Mouse (Mus musculus) liver, embryonic 14.5 days (tissue): ENCODE results near the gene Tas2r121. TPM values are rescaled to one million over a fixed set of nuclear protein-coding genes. Genes with fewer than 3 reads are reported as not detected.
"Not testable (repeated sequence)": the region's sequence is repeated elsewhere in the genome, so short reads cannot be mapped to it uniquely, and the experiment has no call there.

Source experiments
- ATAC-seq: fragments of 200-750 bp; cut with Nextera tagmentation; 2 replicates; pipeline ENCODE4 v1.8.0; 2017; ENCODE audit warnings: moderate number of reproducible peaks, mild to moderate bottlenecking, moderate library complexity; ENCODE audit not compliant: insufficient read depth
- DNase-seq, 3 experiments: peaks; one replicate each; pipeline ENCODE4 v3.0.0-alpha.2; 2012 to 2013; ENCODE audit warnings: low read depth in 3 of 3, low spot score in 3 of 3
- H3K27ac ChIP-seq: fragments of 300-500 bp; sonication (generic); 2 replicates; pipeline ENCODE4 v1.5.1; 2014; ENCODE audit warnings: moderate library complexity, mild to moderate bottlenecking, control low read depth, inconsistent platforms
- H3K27me3 ChIP-seq: fragments of 300-500 bp; sonication (generic); 2 replicates; pipeline ENCODE4 v1.6.1; 2014; ENCODE audit warnings: mild to moderate bottlenecking, low read length, moderate library complexity; ENCODE audit not compliant: control insufficient read depth, insufficient read depth
- H3K36me3 ChIP-seq: fragments of 300-500 bp; sonication (generic); replicated peaks from 2 replicates; pipeline ENCODE4 v1.6.1; 2014; ENCODE audit warnings: low read depth; ENCODE audit not compliant: control insufficient read depth, insufficient read depth
- H3K4me1 ChIP-seq, 2 experiments: fragments of 200-500 bp in 1 of 2; fragments of 300-500 bp in 1 of 2; sonication (generic) in 1 of 2; replicated peaks; 2 replicates each; pipeline ENCODE4 v1.6.1; 2012 to 2014; ENCODE audit warnings: antibody characterized with exemption in 1 of 2, inconsistent platforms in 1 of 2, low read length in 1 of 2; ENCODE audit not compliant: control insufficient read depth in 2 of 2, insufficient read depth in 2 of 2
- H3K4me2 ChIP-seq: fragments of 300-500 bp; sonication (generic); 2 replicates; pipeline ENCODE4 v1.6.1; 2014; ENCODE audit warnings: low read depth, mild to moderate bottlenecking, control low read depth, moderate library complexity
- H3K4me3 ChIP-seq, 2 experiments: fragments of 200-500 bp in 1 of 2; fragments of 300-500 bp in 1 of 2; sonication (generic) in 1 of 2; 2 replicates each; pipeline ENCODE4 v1.5.1; 2012 to 2014; ENCODE audit warnings: low read depth in 2 of 2, low read length in 2 of 2, mild to moderate bottlenecking in 2 of 2, control low read depth in 1 of 2, inconsistent platforms in 1 of 2, moderate library complexity in 1 of 2; ENCODE audit not compliant: insufficient read depth in 1 of 2
- H3K9ac ChIP-seq: fragments of 300-500 bp; sonication (generic); replicated peaks from 2 replicates; pipeline ENCODE4 v1.6.1; 2014; ENCODE audit warnings: mild to moderate bottlenecking, control low read depth, moderate library complexity
- H3K9me3 ChIP-seq: fragments of 300-500 bp; sonication (generic); 2 replicates; pipeline ENCODE4 v1.6.1; 2016; ENCODE audit warnings: low read length, mixed read lengths; ENCODE audit not compliant: control insufficient read depth
- CTCF ChIP-seq: IDR thresholded peaks from 2 replicates; pipeline ENCODE4 v1.5.1; 2016; ENCODE audit warnings: antibody characterized with exemption, low read depth, control low read depth
- EP300 ChIP-seq: IDR thresholded peaks from 2 replicates; pipeline ENCODE4 v1.6.1; 2016; ENCODE audit warnings: antibody characterized with exemption, low read depth
- WGBS: fragments of 180-500 bp; shearing (Covaris S2); extraction: QIAGEN DNeasy Blood & Tissue Kit; methylation state at CpG from one replicate; pipeline ENCODE4 v1.1.7; 2014; ENCODE audit not compliant: insufficient replicate concordance; 5-methylcytosine and 5-hydroxymethylcytosine counted together
- polyA plus RNA-seq, 2 experiments: library from polyadenylated mRNA; depleted of rRNA in 1 of 2; stranded (reverse) in 1 of 2; unstranded in 1 of 2; fragments of >200 nt; fragmentation: Nextera tagmentation in 1 of 2; extraction: Ambion mirVana in 1 of 2; gene quantifications; 2 replicates each; pipeline versions ENCODE4 v1.2.1 to v1.2.3; 2012 to 2014

Gene Tas2r121
- not detected in 2 replicates for polyA plus RNA-seq (2012; rRNA removed)
- polyA plus RNA-seq (2014; fragmentation: Nextera tagmentation; extraction: Ambion mirVana) = not detected in 2 replicates

- H3K4me3 ChIP-seq = no peak within 1 kb of the TSS
- no peaks in the 10 kb centered on the region for H3K9me3 ChIP-seq
- TF ChIP-seq EP300 (no peak), CTCF (no peak)
- DNase-seq = no peak
- 53% methylated on average over 1 of the region's 1 CpGs for whole genome bisulfite sequencing
- H3K27me3 ChIP-seq = no peaks in the 10 kb centered on the region
- no peaks in the 10 kb centered on the region for H3K4me1 ChIP-seq
- no peaks in the 10 kb centered on the region for H3K36me3 ChIP-seq
- no peak within 1 kb of the TSS for H3K9ac ChIP-seq
- H3K4me2 ChIP-seq = no peak within 1 kb of the TSS
- no peak within 1 kb of the TSS for H3K27ac ChIP-seq
- no peak for ATAC-seq
Observed at GRCm38 (mm10) chr6:132700907-132701306, at the start of gene Tas2r121. TSS of gene Tas2r121 (minus strand) at chr6:132701007.

DNA sequence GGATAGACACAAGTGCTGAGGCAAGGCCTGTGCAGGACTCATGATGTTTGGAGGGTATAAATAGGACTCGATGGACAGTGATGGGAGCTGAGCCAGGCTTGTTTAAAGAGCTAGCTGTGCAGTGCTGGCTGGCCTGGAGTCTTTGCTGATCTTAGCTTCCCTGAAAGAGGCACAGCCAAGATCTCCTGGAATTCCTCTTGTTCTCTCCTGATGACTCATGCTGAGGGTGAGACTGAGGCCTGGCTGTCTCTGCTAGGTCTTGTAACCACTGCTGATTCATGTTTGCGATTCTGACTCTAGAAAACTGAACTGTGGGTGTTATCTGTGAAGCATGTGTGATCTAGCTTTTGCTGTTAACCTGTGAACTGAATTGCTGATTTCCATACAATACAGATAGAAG lies 49.4 kb upstream of the Tas2r121 start:
- 56% methylated on average over 2 of the region's 2 CpGs for WGBS
- H3K9ac ChIP-seq = no peak overlapping the region
- no peaks in the 10 kb centered on the region for H3K27me3 ChIP-seq
- H3K4me3 ChIP-seq = no peak overlapping the region
- H3K4me2 ChIP-seq = no peak overlapping the region
- TF ChIP-seq EP300 = no peak
- TF ChIP-seq CTCF = no peak
- H3K27ac ChIP-seq = no peak overlapping the region
- H3K9me3 ChIP-seq = no peaks in the 10 kb centered on the region
- no peaks in the 10 kb centered on the region for H3K4me1 ChIP-seq
- DNase-seq (no peak), ATAC-seq (no peak)
- no peaks in the 10 kb centered on the region for H3K36me3 ChIP-seq

GRCm38 (mm10) chr6:132737935-132738334 lies 37.1 kb upstream of the Tas2r121 start, which contains the start of gene Tas2r115:
TSS of gene Tas2r115 (minus strand) at chr6:132738035.
- Histone ChIP-seq H3K27ac (no peak within 1 kb of the TSS), H3K4me1 (no peaks in the 10 kb centered on the region), H3K36me3 (no peaks in the 10 kb centered on the region), H3K4me2 (no peak within 1 kb of the TSS), H3K9me3 (no peaks in the 10 kb centered on the region), H3K9ac (no peak within 1 kb of the TSS), H3K4me3 (no peak within 1 kb of the TSS), H3K27me3 (no peaks in the 10 kb centered on the region)
- 52% methylated on average over 2 of the region's 2 CpGs for WGBS
- DNase-seq (no peak), ATAC-seq (no peak)
- no peak for TF ChIP-seq EP300
- no peak for TF ChIP-seq CTCF

DNA sequence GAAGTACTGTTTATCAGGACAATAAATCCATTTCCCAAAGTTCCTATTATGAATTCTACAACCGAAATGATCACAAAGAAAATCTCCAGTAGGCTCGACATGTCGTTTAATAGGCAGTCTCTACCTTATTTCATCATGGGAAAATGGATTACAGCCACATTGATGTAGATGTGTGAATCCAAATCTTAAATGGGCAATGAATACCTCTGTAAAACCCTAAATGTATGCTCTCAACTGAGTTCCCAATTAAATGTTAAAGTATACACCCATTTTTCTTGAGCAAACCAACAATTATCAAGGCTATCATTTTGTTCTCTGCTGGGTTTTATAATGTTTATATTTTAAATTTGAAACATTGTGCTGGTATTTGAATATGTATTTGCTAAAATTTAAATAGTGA lies 11.0 kb upstream of the Tas2r121 start, which contains the start of gene Tas2r122:
Tas2r122 (minus strand) TSS at position 101 of the 400 bp plus-strand sequence.
- Histone ChIP-seq H3K4me3 (no peak within 1 kb of the TSS), H3K27ac (no peak within 1 kb of the TSS), H3K4me2 (no peak within 1 kb of the TSS), H3K36me3 (no peaks in the 10 kb centered on the region), H3K27me3 (no peaks in the 10 kb centered on the region), H3K9me3 (no peaks in the 10 kb centered on the region), H3K4me1 (no peaks in the 10 kb centered on the region), H3K9ac (no peak within 1 kb of the TSS)
- TF ChIP-seq EP300 = no peak
- TF ChIP-seq CTCF = no peak
- ATAC-seq (no peak), DNase-seq (no peak)
- WGBS = 61% methylated on average over 3 of the region's 3 CpGs

DNA sequence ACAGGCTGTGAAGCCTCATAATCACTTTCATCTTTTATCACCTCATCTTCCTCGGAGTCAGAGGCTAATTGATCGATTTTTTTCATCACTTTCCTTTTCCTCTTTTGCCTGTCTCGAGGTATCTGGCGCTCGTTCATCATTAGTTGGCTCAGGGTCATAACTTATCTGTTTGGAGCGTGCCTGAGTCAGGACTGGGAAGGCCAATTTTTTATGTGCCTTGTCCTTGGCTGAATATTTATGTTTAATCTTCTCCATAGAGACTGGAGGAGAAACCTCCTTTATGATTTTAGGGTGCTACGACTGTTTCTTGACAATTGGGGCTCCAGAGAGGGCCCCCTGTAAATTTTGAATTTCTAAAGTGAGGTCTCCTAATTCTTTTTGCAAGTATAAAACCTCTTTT lies 9.2 kb downstream of the Tas2r121 start:
- H3K4me2 ChIP-seq, H3K27ac ChIP-seq, DNase-seq, H3K9ac ChIP-seq, H3K4me3 ChIP-seq, ATAC-seq, H3K27me3 ChIP-seq, H3K4me1 ChIP-seq, H3K36me3 ChIP-seq, H3K9me3 ChIP-seq: not testable (repeated sequence)
- 57% methylated on average over 7 of the region's 7 CpGs for WGBS
